Mouse (Mus musculus) MN1 (cell line): ENCODE measurements around the gene Ldhd.

Experiments used
- DNase-seq: peaks from one replicate; pipeline ENCODE4 v3.0.0-alpha.2; 2016; ENCODE audit warnings: low spot score

Ldhd gene

GRCm38 (mm10) chr8:111594044-111594840 lies 35.9 kb downstream of the Ldhd start:
- DNase-seq: no peak

DNA sequence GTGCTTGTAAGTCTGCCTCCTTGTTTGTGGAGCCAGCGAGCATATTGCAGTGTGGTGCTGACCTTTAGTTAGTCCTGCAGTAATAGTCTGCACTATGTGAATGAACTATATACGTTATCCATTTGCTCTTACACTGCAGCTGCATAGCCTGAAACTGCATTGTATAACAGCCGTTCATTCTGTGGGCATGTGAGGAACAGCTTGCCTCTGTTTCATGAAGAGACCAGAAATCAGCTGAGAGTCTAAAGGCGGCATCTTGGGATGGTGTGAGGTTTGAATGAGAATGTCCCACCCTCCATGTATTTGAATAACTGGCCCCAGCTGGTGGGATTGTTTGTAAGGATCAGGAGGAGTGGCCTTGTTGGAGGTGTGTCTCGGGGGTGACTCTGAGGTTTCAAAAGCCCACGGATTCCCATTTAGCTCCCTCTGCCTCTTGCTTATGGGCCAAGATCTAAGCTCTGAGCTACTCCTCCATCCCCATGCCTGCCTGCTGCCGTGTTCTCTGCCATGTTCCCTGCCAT lies 37.7 kb downstream of the Ldhd start:
- no peak for DNase-seq

DNA sequence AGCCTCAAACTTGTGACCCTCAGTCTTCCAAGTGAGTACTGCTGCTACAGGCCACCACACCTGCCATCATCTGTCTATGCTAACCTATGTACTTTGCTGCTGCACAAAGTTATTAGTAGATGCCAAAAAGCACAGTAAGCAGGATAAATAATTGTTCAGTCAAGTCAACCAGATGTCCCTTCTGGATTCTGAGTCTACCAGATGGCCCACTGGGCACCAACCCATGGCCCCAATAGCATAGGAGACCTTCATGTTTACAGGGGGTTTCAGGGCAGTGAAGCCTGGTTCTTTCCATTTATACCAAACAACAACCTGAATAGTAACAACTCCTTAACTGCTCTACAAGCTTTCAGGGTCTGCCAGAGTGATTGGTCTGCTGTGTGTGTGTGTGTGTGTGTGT lies 39.0 kb downstream of the Ldhd start:
- DNase-seq: peak; percentile 62

DNA sequence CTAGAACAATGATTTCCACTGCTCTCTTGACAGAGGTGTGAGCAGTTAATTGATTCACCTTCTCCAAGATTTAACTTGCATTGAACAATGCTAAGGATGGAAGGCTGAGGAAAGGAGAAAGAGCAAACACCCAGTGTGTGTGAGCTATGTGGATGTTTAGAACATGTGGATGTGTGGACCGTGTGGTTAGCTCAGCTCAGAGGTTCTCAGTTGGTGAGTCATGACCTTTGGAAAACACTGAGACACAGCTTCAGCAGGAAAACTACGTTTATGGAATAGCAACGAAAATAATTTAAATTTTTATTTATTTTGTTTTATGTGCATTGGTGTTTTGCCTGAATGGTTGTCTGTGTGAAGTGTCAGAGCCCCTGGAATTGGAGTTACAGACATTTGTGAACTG lies 40.0 kb downstream of the Ldhd start:
- no peak for DNase-seq

GRCm38 (mm10) chr8:111588336-111588735 lies 41.8 kb downstream of the Ldhd start:
- DNase-seq: peak; percentile 75

GRCm38 (mm10) chr8:111587545-111588094 lies 42.6 kb downstream of the Ldhd start:
- no peak for DNase-seq

DNA sequence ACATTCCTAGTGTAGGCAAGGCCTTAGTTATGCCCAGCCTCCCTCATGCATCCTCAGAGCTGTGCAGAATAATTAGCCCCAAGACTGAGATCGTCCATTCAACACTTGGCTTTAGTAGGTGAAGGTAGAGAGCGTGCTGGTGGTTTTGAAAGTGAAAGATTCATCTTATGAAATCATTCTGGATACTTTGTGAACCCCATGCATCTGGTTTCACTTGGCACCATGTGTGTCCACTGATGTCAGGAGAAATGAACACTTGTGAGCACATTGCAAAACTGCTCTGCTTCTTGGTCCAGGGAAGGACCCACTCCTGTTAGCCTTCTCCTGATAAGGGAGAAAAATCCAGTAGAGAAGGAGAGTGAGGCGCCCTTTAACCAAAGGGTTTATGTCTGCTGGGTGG lies 45.2 kb downstream of the Ldhd start:
- DNase-seq: no peak

GRCm38 (mm10) chr8:111582386-111582785 lies 47.8 kb downstream of the Ldhd start:
- no peak for DNase-seq

DNA sequence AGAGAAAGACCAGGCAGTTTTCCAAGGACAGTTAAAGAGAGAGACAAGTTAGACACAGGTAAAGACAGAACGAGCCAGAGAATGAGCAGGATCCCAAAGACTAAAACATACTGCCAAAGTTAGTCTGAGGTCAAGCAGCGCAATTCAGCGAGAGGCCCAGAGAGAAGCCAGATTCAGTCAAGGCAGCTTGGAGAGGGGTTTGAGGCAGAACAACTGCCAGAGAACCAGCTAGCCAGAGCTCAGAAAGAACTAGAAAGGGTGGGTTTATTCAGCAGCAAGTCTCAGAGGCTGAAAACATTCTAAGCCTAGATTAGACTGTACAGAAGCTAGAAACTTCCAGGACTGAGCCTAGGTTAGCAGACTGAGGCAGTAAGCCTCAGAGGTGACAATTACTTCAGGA lies 49.9 kb downstream of the Ldhd start:
- no peak for DNase-seq

DNA sequence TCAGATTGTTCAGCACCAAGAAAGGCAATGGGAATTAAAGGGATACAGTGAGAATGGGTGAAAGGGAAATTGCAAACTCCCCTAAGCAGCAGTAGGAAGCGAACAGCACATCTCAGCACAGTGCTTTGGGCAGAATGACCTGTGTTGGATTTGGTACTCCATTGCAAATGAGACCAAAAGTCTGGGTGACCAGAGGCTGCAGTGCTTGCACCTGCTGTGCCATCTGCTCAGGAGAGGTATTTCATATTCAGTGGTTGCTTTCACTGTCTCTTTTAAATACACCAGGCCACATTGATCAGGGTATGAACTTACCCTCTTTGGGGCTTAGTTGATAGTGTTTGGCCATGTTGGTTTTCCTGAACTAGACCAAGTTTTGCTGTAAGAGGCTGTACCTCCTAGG lies 50.9 kb downstream of the Ldhd start:
- DNase-seq: no peak

DNA sequence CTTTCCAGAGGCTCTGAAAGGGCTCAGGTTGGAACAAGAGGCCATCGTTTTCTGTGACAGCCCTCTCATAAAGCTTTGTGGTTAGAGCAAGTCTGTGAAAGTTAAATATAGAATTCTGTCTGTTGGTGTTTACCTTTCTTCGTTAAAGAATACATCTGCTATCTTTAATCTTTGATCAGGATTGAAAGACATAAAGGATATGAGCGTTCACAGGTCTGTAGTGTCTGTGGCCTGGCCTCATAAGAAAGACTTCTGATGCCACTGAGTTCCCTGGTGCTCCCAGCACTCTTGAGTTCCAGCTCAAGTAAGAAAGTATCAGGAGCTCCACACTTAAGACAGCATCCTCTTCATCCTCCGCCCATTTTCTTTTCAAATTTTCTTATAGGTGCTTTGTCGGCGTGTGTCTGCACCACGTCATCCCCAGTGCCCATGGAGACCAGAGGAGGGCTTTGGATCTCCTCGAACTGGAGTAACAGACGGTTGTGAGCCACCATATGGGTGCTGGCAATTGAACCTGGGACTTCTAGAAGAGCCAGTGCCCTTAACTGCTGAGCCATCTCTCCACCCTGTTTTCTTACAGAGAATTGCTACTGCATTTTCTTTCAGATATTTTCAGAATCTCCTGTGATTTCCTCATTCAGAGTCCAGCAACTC lies 52.2 kb downstream of the Ldhd start:
- no peak for DNase-seq

- no peak for DNase-seq
These were observed 53.7 kb downstream of the Ldhd start for GRCm38 (mm10) chr8:111576501-111576900.

DNA sequence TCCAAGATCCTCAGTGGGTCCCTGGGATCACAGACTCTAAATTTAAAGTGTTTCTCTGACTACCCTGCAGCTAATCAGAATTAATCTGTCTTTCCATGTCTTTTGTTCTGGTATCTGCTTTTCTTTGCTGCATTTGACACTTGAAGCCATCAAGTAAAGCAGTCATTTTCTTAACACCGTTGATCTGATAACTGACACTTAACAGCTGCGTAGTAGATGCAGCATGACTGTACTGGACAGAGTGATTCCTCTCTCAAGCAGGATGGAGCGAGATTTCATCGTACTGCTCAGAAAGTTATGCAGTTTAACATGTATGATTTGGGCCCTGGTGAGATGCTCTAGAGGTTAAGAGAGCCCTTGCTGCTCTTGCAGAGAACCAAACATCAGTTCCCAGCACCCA lies 54.7 kb downstream of the Ldhd start:
- DNase-seq: peak; percentile 55

DNA sequence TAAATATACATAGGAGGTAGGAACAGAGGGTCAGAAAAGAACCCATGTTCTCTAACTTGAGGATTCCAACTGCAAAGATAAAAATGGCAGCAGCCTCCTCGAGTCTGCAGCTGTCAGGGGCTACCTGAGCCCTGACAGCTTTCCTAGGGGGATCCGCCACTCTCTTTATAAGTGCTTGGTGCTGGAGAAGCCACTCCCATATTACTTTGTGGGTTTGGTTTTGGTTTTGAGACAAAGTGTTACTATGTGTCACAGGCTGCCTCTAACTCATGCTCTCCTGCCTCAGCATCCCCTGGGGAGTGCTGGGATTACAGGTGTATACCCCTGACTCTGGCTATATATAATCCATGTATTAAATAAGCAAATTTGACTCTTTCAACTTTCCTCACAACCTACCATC lies 56.2 kb downstream of the Ldhd start:
- DNase-seq: no peak
